Mouse (Mus musculus) cerebellum, adult 2 months (tissue): ENCODE measurements around the gene Dnah12. TPM values are rescaled to one million over a fixed set of nuclear protein-coding genes. Genes with fewer than 3 reads are reported as not detected.

Source experiments
- DNase-seq, 2 experiments: peaks; one replicate each; pipeline ENCODE4 v3.0.0; 2021
- H3K27ac ChIP-seq: fragments of 200-500 bp; 2 replicates; pipeline ENCODE4 v1.5.1; 2012; ENCODE audit warnings: low read length, control low read depth, inconsistent platforms; ENCODE audit not compliant: insufficient read depth
- H3K27me3 ChIP-seq: fragments of 200-500 bp; 2 replicates; pipeline ENCODE4 v1.6.1; 2012; ENCODE audit warnings: inconsistent platforms, mild to moderate bottlenecking, low read length, moderate library complexity; ENCODE audit not compliant: control insufficient read depth, insufficient read depth
- H3K4me1 ChIP-seq: fragments of 200-500 bp; 2 replicates; pipeline ENCODE4 v1.6.1; 2011; ENCODE audit warnings: low read length; ENCODE audit not compliant: control insufficient read depth, insufficient read depth
- H3K4me3 ChIP-seq: fragments of 200-500 bp; replicated peaks from 2 replicates; pipeline ENCODE3; 2011; ENCODE audit warnings: mild to moderate bottlenecking, low read depth, low read length, control low read depth; ENCODE audit not compliant: insufficient read depth
- CTCF ChIP-seq: fragments of 200-500 bp; IDR thresholded peaks from 2 replicates; pipeline ENCODE4 v1.5.1; 2011; ENCODE audit warnings: low read depth, mild to moderate bottlenecking, control low read depth, low read length, moderate library complexity, borderline replicate concordance; ENCODE audit not compliant: insufficient read depth
- POLR2A ChIP-seq: fragments of 200-500 bp; IDR thresholded peaks from 2 replicates; pipeline ENCODE4 v1.6.1; 2011; ENCODE audit warnings: low read length, control low read depth, borderline replicate concordance; ENCODE audit not compliant: insufficient read depth
- WGBS: fragments of 180-500 bp; shearing (Covaris S2); methylation state at CpG from one replicate; pipeline ENCODE4 v1.1.7; 2018; 5-methylcytosine and 5-hydroxymethylcytosine counted together
- polyA plus RNA-seq: library from polyadenylated mRNA; depleted of rRNA; stranded (reverse); fragments of >200 nt; gene quantifications from 2 replicates; pipeline ENCODE4 v1.2.3, GENCODE M21; 2012; rRNA removed

Gene Dnah12
- 0.08 and 0.16 TPM in 2 replicates for polyA plus RNA-seq

- 87% methylated on average over 3 of the region's 3 CpGs for WGBS
- no peak within 1 kb of the TSS for H3K4me3 ChIP-seq
- no peak for TF ChIP-seq POLR2A
- TF ChIP-seq CTCF = no peak
- H3K4me1 ChIP-seq = no peaks in the 10 kb centered on the region
- no peaks in the 10 kb centered on the region for H3K27me3 ChIP-seq
- DNase-seq = no peak
- no peak within 1 kb of the TSS for H3K27ac ChIP-seq
Measured at GRCm38 (mm10) chr14:26692974-26693373, at the start of gene Dnah12. Gene Dnah12, plus strand, starts transcription at chr14:26693274.

GRCm38 (mm10) chr14:26645989-26646650, 47.0 kb upstream of the Dnah12 start:
- no peak for DNase-seq
- H3K4me1 ChIP-seq = no peaks in the 10 kb centered on the region
- H3K27ac ChIP-seq = no peak overlapping the region
- WGBS = 40% methylated on average over 5 of the region's 5 CpGs
- no peak overlapping the region for H3K4me3 ChIP-seq
- no peaks in the 10 kb centered on the region for H3K27me3 ChIP-seq
- TF ChIP-seq CTCF = no peak
- TF ChIP-seq POLR2A = no peak

DNA sequence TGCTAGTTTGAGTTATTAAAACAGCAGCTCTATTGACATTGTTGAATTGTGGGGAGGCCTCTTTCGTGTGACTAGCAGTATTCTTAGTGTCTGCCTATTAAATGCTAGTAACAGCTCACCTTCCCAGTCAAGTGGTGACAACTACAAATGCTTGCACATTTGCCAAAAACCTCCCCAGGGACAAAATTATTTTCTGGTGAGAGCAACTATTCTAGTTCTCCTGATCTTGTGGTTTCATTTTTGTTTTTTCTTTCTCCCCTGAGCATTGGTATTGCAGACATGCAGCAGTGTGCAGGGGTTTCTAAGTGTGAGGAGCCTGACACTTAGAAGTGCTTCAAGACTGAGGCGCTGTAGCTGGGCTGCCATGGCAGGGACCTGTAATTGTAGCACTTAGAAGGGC, 45.3 kb upstream of the Dnah12 start:
- 73% methylated on average over 2 of the region's 2 CpGs for WGBS
- TF ChIP-seq CTCF = no peak
- no peak for TF ChIP-seq POLR2A
- Histone ChIP-seq H3K27ac (no peak overlapping the region), H3K27me3 (no peaks in the 10 kb centered on the region), H3K4me1 (no peaks in the 10 kb centered on the region), H3K4me3 (no peak overlapping the region)
- no peak for DNase-seq

- H3K4me1 ChIP-seq = no peaks in the 10 kb centered on the region
- TF ChIP-seq POLR2A = no peak
- TF ChIP-seq CTCF = no peak
- no peaks in the 10 kb centered on the region for H3K27me3 ChIP-seq
- H3K4me3 ChIP-seq = no peak overlapping the region
- no peak for DNase-seq
- no peak overlapping the region for H3K27ac ChIP-seq
Measured at GRCm38 (mm10) chr14:26651901-26652300, 41.2 kb upstream of the Dnah12 start.

DNA sequence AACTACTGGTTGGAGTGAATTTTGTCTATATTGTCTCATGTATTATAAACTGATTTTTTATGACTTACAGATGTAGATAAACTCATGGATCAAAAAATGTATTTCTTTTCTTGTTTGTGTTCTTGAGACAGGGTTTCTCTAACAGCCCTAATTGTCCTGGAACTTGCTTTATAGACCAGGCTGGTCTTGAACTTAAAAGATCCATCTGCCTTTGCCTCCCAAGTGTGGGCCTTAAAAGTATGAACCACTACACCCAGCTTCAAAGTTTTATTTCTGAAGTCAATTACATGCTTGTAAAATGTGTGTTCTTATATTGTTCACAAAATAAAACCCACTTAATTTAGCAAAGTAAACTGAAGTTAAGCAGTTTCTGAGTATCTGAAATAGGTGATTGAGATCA, 34.9 kb upstream of the Dnah12 start:
- Histone ChIP-seq H3K27me3 (no peaks in the 10 kb centered on the region), H3K4me3 (no peak overlapping the region), H3K27ac (no peak overlapping the region), H3K4me1 (no peaks in the 10 kb centered on the region)
- TF ChIP-seq CTCF = no peak
- TF ChIP-seq POLR2A = no peak
- no peak for DNase-seq

GRCm38 (mm10) chr14:26660233-26660632, 32.8 kb upstream of the Dnah12 start:
- 85% methylated on average over 1 of the region's 1 CpGs for WGBS
- TF ChIP-seq CTCF = no peak
- TF ChIP-seq POLR2A = no peak
- H3K27me3 ChIP-seq = no peaks in the 10 kb centered on the region
- no peaks in the 10 kb centered on the region for H3K4me1 ChIP-seq
- no peak for DNase-seq
- no peak overlapping the region for H3K27ac ChIP-seq
- no peak overlapping the region for H3K4me3 ChIP-seq

GRCm38 (mm10) chr14:26662016-26662415, 31.1 kb upstream of the Dnah12 start:
- Histone ChIP-seq H3K27ac (no peak overlapping the region), H3K27me3 (no peaks in the 10 kb centered on the region), H3K4me3 (no peak overlapping the region), H3K4me1 (no peaks in the 10 kb centered on the region; the same call in 1 of the 2 replicates)
- WGBS = 94% methylated on average over 3 of the region's 3 CpGs
- DNase-seq = no peak
- no peak for TF ChIP-seq CTCF
- TF ChIP-seq POLR2A = no peak

GRCm38 (mm10) chr14:26662488-26662887, 30.6 kb upstream of the Dnah12 start:
- no peak for DNase-seq
- Histone ChIP-seq H3K27ac (no peak overlapping the region), H3K4me3 (no peak overlapping the region), H3K27me3 (no peaks in the 10 kb centered on the region), H3K4me1 (no peaks in the 10 kb centered on the region; the same call in 1 of the 2 replicates)
- TF ChIP-seq CTCF (no peak), POLR2A (no peak)
- WGBS = 86% methylated on average over 2 of the region's 2 CpGs
